Mouse (Mus musculus) E14TG2a.4 (cell line): Measurements from ENCODE around the gene Dgkz.
A peak's percentile ranks its signal among the peaks of the same experiment; 100 is the strongest.

Source experiments
- CTCF ChIP-seq: conservative IDR thresholded peaks from 2 replicates; pipeline ENCODE4 v1.5.1; 2014; ENCODE audit warnings: low read length
- NANOG ChIP-seq: IDR thresholded peaks from 2 replicates; pipeline ENCODE4 v1.6.1; 2014; ENCODE audit warnings: borderline replicate concordance, low read length, mixed read lengths
- POU5F1 ChIP-seq: IDR thresholded peaks from 2 replicates; pipeline ENCODE4 v1.6.1; 2014; ENCODE audit warnings: low read length, borderline replicate concordance

DNA sequence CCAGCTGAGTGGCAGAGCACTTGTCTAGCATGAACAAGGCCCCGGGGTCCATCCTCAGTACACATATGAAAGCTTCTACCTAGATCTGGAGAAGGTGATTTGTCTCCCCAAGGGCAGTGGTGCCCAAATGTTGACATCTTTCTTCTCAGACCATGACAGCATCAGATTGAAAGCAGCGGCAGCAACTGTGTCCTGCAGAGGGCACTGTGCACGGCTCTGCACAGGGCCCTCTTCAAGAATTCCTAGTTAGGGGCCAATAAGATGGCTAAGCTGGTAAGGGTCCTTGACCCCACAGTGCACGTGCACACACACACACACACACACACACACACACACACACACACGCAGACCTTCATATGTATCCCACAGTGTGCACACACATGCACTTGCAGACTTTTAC lies 39.2 kb upstream of the Dgkz start:
- peak; percentile 35 for TF ChIP-seq CTCF
- TF ChIP-seq POU5F1 = no peak
- TF ChIP-seq NANOG = no peak
